Mouse (Mus musculus): ENCODE results near the gene Zbtb40.

Gene Zbtb40

GRCm38 (mm10) chr4:136944558-136945350 lies 103.8 kb downstream of the Zbtb40 start:
- in situ Hi-C loops (cut with MboI; ENCODE audit: unreplicated experiment in 2 of 2), result no loop called here

GRCm38 (mm10) chr4:136943175-136943574 lies 105.4 kb downstream of the Zbtb40 start:
- in situ Hi-C loops (cut with MboI; ENCODE audit: unreplicated experiment in 2 of 2), result no loop called here

GRCm38 (mm10) chr4:136942761-136943160 lies 105.8 kb downstream of the Zbtb40 start:
- in situ Hi-C loops (cut with MboI; ENCODE audit: unreplicated experiment in 2 of 2), result no loop called here

- in situ Hi-C loops (cut with MboI; ENCODE audit: unreplicated experiment in 2 of 2), result no loop called here
Observed at GRCm38 (mm10) chr4:136937935-136938334, 110.7 kb downstream of the Zbtb40 start.

- in situ Hi-C loops (cut with MboI; ENCODE audit: unreplicated experiment in 2 of 2), result no loop called here
Observed at GRCm38 (mm10) chr4:136937344-136937743, 111.3 kb downstream of the Zbtb40 start.

DNA sequence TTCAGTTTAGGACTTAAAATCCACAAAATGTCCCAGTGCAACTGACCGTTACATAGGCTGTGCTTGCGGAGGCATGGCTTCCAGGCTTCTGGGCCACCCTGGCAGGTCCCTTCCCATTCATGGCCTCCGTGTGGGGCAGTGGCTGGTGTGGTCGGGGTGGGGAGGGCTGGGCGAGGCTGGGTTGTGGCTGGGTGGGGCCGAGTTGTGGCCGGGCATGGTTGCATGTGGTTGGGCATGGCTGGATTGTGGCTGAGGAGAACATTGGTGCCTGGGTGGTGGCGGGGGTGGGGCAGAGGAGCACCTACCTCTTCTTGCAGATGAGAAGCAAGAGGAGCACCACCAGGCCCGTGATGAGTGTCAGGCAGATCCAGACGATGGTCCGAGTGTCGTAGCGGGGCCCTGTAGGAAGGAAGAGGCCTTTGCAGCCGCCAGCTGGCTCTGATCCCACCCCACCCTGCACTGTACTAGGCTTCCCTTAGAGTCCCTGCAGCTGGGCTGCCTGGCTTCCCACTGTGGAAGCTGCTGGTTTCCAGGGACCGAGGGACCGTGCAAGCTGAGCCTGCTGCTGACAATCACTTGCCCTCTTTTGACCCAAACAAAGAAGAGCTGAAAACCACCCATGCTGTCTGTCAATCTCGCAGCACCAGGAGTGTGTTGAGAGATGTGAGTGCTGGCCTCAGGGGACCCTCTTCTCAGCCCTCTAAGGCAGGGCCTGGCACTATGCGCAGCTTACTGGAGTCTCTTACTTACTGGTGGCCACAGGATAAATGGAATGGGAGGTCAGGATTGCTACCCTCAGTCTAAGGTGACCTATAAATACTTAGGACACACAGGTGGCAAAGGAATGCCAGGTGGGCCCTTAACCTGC lies 113.6 kb downstream of the Zbtb40 start:
- in situ Hi-C loops (cut with MboI; ENCODE audit: unreplicated experiment in 2 of 2), result no loop called here

GRCm38 (mm10) chr4:136930474-136930873 lies 118.1 kb downstream of the Zbtb40 start:
- in situ Hi-C loops (cut with MboI; ENCODE audit: unreplicated experiment in 2 of 2), result no loop called here
